Mouse (Mus musculus): ENCODE measurements around the gene Siva1.

Siva1 gene

DNA sequence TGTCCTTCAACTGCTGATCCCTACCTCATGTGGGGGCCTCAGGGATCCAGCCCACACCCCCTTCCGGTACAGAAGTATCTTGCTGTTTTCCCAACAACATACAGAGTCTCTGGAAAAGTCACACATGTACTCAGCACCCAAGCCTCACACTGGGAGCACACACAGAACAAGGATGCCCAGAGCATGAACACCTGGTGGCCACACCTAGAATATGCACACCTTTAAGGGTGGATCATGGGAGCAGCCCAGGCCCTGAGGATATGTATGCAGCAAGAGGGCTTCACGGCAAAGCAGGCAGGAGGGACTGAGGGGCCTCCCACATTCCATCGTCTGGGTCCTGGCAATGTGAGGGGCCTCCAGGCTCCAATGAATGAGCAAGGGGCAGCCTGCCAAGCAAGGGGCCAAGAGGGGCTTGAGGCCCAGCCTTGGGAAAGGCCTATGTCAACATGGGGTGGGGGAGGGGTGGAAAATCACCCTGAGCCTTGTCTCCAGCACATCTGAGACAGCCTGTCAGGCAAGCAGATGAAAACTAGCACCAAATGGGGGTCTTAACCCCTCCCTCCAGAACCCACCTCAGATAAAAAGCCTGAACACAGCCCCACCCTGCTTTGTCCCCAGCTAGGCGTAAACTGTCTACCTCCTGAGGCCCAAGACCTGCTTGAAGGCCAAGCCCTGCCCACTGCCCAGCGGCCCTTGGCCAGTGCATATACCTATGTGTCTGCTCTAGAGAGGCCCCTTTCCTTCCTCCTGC, 16.3 kb downstream of the Siva1 start:
- no peak for DNase-seq

DNA sequence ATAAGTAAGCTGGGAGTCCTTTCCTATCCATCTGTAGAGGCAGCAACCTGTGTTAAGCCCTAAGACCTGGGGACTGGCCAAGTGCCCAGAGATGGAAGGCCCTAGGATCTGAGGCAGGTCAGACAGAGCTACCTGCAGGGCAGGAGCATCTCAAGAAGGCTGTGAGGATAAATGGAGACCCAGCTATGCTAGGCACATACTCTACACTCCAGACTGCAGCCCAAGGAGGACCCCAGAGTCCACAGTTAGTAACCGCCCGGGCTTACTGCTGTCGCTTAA, 16.8 kb downstream of the Siva1 start:
- no peak for DNase-seq

DNA sequence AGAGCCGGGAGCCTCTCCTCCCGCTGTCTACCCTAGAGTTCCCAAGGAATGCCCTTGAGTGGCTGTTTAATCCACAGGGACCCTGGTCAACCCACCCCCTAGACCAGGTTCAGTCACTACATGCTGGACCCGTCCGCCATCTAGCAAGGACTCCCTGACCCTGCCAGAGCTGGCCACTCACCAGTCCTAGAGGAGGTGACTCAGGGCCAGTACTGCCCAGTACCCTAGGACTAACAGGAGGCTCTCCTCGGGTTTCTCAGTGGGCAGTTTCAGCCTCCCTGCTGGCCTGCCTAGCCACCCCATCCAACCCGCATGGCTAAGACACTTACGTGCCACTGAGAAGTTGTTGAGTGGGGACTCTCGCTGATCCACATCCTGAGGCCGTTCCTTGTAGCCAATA, 17.4 kb downstream of the Siva1 start:
- DNase-seq: no peak

DNA sequence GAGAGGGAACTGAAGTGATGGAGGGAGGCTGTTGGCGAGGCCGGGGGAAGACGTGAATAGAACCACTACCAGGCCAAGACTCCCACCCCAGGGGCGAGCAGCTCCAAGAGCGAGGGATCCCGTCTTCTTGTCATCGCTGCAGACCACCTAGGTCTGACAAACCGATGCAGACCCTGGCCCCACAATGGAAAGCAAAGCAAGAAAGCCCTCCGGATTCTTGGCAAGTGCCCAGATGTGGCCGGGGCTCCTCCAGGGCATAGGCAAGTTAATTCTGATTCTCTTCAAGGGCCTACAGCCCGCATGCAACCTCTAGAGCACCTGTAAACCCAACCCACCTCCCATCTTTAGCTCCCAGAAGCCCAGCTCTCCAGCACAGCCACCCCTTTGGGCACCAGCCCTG, 18.8 kb downstream of the Siva1 start:
- no peak for DNase-seq

DNA sequence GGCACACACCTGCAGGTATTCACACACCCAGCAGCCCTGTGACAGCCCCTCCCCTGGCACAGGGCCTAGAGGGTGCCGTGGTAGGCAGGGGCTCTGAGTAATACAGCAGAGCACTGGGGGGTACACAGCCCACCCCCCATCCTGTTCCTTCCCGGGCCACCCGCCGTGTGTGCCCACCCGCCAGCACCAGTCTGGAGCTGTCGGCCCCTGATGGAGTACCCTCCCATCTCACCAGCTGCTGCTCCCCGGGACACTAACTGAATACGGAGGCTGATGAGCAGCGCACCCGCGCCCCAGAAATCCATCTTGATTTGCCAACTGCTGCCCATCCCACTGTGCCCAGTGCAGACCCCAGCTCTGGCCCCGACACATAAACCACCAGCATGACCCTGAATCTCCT, 19.2 kb downstream of the Siva1 start:
- no peak for DNase-seq

DNA sequence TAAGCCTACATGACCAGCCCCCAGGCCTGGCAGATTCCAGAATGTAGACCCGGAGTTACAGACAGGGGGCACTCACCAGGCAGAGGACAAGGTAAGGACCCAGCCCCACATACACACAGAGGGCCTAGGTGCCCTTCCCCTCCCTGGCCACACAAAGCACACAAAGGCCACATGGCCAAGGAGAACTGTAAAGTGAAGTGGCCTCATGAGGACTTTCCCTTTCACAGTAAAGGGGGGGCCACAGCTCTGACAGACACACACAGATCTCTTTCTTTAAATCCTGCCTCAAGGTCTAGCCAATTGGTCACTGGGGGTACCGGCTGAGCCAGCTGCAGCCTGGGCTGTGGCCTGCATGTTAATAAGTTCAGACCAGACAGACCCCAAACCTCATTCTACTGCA, 19.6 kb downstream of the Siva1 start:
- DNase-seq: no peak

DNA sequence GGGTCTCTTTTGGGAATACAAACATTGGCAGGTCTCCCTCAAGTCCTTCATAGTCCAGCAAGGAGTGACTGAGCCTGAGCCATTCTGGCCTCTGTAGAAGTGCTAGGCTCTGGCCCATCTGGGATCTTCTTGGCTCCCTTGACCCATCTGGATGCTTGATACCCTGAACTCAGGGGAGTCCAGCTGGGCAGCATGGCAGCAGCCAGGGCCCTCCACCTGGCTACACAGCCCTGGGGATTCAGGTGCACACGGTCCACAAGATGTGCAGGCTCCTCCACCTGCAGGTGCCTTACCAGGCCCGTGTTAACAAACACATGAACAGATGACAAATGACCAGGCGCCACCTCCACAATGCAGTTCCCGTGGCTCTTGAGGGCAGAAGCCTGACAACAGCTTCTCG, 20.2 kb downstream of the Siva1 start:
- DNase-seq: no peak

DNA sequence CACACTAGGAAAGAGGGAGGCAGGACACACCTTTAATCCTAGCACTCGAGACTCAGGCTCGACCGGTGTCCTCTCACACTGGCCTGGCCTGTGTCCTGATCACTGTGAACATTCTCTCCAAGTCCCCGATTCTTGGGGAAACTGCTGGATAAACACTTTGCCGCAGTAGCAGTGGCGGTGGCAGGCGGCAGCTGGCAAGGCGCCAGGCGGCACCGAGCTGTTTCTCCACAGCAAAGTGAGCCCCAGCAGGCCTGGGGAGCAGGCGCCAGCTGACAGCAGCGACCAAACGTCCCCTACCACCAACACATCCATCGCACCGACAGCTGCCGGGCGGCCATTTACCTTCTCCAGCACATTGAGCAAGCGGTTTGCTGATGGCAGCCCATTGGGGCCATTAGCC, 21.0 kb downstream of the Siva1 start:
- DNase-seq: peak; percentile 85

DNA sequence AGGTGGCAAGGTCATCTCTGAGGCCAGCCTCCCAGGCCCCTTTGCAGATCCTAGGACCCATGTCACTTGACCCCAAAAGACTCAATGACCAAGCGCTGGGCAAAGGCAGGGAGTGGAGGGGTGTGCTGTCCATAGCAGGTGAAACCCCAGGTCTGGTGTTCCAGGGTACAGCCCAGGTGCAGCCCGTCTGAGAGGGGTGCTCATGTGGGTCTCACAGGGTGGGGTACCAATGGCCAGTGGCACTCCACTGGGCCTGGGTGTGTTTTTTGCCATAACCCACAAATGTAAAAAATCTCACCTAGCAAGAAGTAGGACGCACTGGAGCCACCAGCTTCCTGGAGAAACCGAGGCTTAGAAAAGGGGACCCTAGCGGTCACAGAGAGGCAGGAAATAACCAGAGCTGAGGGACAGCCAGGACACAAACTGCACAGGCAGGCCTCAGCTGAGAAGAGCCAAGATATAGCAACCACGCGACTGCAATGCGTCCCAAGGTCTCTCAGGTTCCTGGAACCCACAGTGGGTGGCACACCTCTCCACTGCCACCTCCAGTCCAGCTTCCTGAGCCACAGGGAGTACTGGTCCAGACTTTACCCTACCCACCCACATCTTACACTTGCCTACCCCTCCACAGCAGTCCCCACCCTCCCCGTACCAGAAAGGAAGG, 21.5 kb downstream of the Siva1 start:
- no peak for DNase-seq

DNA sequence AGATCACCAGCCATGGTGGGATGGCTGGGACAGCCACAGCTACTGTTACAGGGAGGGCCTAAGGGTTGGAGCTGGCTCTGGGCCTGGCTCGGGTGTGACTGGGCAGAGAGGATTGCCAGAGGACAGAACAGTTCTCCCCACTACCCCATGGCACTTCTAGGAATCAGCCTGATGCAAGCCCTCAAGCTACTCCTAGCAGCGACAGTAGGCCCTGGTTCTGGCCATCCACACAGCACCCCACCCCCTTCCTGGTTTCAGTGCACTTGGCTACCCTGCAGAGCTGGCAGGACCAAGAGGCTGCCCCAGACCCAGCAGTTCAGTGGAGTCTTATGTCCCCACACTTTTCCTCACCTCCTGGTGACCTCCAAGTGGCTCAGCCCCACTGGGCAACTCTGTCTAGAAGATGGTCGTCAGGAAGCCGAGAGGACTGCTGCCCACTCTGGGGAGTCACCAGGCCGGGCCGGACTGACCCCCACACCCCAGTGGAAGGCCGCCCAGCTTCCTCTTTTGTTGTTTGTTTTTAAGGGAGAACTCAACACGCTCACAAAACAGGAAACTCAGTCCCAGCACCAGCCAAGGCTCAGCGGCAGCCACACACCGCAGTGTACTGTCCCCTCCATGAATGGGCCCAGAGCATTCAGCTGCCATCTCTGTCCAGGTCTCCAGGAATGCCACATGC, 23.3 kb downstream of the Siva1 start:
- peak; percentile 67 for DNase-seq

DNA sequence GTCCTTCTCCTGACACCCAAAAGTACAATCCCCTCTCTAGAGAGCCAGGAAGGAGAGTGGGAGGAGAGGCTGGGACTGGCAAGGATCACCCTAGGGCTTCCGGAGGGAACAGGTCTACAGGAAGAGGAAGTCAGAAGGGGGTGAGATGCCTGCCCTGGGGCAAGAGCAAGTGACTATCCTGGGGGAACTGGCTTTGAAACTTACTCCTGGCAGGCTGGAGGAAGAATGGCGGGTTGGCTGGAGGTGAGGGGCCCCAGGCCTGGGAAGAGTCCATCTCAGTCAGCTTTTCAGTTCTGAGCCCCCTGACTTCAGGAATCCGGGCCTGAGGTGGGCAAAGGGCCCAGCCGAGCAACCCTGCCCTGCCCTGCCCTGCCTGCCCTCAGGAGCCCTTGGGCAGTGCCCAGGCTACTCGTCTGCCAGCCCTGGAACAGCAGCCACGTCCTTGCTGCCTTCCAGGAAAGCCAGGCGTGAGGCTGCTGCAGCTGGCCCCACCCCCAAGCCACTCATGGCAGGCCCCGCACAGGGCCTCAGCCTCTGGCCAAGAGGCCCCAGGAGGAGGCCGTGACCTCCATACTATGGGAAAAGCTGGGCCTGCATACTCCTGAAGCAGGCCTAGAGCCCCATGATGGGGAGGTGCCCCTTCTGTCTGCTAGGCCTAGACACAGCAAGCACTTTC, 26.4 kb downstream of the Siva1 start:
- peak; percentile 50 for DNase-seq

DNA sequence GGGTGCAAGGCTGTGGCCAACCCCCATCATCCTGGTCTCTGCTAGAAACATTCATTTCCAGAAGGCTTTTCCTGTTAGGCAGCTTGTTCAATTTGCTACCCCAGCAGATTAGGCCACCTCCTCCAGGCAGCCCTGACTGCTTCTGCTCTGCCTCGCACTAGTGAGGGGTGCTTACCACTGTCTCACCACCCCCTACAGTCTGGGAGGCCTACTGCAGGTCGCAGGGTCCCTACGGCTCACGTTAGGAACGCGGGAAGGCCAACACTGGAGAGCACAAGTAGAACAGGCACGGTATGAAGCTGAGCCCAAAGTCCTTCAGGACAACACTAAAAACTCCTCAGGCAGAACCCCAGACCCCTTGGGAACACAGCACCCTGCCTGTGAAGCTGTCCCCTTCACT, 27.4 kb downstream of the Siva1 start:
- DNase-seq: no peak

DNA sequence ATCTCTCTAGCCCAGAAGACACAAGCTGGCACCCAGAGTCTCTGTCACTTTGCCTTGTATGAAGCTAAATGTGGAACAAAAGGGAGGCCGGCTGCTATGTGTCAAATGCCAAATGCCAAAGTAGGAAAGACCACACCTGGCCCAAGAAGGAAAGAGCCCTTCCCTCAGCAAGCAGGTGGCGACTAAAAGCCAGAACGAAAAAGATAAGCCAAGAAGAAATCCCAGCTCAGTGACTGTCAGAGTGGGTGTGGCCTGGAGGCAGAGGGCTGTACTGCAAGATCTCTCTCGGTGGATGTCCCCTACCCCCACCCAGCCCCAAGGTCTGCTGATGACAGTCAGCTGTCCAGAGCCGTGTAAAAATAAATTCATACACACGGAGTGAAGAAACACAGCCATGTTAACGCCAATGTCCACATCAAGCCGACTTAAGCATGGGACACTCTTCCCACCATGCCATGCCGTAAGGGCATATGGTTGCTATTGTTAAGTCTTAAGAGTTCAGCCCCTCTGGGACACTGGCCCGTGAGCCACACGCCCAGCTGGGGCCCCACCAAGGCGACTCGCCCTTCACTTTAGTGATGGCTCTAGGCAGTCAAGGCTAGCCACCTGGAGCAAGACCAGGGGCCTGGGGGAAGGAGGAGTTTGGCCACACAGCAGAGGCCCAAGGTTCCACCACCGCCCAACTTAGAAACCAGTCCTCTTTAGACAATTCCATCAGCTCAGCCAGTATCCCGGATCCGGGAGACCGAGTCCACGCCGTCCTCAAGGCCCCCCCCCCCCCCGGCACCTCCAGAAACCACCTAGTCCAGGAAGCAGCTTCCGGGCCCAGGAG, 28.5 kb downstream of the Siva1 start:
- no peak for DNase-seq

DNA sequence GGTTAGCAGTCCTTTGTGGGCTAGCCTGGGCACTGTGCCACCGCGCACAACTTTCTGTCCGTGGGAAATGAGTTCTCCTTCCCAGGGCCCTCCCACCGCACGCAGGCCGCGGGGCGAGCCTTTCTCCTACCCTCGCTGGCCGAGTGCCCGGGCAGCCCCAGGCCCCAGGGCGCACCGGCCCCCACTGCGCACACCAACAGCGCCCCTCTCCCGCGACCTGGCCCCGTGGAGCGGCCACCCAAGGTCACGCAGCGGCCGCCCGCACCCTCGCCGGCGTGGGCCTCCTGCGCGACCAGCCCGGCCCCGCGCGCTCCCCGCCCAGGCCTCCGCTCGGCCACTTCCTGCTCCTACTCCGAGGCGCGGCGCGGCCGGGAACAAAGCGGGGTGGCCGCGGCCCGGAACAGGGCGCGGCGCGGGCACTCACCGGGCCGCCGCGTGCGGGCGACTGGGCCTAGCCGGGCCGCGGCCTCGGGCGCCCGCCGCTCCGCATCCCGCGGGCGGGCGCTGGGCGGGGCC, 29.2 kb downstream of the Siva1 start:
- peak; percentile 46 for DNase-seq

DNA sequence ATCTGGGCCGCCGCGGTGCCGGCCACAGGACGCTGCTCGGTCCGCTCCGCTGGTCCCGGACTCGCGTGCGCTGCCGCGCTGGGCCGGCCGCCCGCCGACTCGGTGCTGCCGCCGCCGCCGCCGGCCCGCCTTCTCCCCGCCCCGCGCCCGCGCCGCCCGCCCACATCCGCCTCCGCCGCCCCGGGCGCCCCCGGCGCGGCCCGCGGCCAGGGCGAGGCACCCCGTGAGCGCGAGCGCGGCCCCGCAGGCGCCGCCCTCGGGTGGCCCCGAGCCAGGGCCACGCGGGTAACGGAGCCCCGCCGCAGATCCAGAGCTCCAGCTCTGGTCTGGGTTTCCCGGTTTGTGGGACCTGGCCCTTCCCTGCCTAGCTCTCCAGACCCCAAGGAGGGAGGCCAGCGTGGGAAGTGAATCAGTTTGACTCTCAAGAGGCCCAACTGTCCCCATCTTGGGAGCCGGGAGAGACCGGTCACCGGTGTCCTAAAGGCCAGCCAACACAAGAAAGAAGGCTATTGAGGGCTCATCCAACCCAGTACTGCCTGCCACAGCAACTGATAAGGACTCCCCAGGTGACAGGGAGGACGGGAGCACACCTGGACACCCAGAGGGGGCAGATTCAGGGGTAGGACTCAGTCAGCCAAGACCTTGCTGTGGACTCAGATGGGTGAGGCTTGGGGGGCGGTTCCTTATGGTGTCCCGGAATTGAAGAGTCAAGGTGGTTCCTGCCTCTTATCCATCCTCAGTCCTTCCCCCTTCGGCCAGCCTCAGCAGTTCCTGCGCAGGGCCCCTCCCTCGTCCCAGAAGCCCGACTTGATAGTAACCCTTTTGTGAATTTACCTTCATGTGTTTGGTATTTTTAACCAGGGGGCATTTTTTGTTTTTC, 29.9 kb downstream of the Siva1 start, which contains the start of gene Akt1:
Gene Akt1 (minus strand): TSS at position 753 of the 880 bp plus-strand sequence.
- DNase-seq: peak; percentile 72

DNA sequence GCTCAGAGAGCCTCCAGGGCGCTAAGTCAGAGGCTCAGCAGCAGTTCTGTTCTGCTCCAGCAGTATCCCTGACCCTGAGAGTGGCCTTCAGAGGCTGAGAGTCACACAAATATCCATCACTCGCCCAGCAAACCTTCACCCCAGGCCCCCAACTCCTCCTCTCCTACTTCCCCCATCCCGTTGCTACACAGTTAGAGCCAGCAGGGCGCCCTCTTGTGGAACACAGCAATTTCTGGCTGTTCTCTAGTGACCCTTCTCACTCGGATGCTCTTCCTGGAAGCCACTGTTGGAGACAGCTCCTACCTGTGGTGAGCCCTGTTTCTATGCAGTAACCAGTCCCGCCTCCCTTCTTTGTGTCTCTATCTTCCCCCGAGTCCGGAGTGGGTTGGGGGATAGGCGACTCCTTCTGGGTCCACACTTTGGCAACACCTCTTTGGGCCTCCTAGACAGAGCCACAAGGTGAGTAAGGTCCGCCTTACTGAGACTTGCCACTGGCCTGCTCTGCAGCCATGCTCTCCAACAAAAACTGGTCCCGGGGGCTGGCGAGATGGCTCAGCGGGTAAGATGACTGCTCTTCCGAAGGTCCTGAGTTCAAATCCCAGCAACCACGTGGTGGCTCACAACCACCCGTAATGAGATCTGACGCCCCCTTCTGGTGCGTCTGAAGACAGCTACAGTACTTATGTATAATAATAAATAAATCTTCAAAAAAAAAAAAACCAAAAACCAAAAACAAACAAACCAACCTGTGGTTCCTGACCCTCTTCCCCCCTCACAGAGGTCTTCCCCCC, 31.0 kb downstream of the Siva1 start:
- peak; percentile 93 for DNase-seq

DNA sequence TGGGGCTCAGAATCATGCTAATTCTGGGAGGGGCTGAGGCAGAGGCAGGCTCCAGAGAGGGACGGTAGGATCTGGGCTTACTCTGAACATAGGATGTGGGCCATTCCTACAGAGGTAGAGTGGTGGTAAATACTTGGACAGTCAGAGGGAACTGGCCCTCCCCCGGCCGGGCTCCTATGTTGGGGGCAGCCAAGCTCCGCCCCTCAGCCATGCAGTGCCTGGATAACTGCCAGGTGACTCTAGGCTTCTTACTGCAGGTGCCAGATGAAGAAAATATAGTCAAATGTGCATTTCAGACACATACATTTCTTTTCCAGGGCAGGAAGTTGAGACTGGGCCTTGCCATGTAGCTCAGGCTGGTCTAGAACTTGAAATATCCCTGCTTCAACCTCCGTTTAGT, 32.6 kb downstream of the Siva1 start:
- DNase-seq: no peak

DNA sequence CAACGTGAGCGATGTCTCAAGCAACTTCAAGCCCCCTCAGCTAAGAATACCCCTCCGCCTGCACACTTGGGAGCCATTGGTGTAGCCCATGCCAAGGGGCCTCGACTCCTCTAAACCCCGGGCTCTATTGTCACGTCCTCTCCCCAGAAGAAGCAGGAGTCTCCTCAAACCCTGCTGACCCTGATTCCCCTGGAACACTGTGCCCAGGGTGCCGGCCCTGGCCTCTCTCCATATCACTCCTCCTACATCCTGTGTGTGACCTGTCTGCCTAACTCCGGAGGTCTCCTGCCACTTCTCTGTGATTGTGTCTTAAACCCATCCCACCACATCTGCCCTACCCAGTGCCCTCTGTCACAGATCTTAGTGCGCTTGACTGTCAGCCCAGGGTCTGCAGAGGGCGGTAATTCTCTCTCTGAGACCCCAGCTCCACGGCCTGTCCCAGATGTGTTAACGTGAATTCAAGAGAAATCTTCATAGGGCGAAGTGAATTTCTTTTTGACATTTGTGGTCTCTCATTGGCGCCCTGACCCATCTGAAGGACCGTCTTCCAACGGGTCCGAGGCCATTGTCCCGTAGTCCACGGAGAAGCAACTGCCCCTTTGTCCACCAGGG, 33.6 kb downstream of the Siva1 start:
- DNase-seq: no peak

DNA sequence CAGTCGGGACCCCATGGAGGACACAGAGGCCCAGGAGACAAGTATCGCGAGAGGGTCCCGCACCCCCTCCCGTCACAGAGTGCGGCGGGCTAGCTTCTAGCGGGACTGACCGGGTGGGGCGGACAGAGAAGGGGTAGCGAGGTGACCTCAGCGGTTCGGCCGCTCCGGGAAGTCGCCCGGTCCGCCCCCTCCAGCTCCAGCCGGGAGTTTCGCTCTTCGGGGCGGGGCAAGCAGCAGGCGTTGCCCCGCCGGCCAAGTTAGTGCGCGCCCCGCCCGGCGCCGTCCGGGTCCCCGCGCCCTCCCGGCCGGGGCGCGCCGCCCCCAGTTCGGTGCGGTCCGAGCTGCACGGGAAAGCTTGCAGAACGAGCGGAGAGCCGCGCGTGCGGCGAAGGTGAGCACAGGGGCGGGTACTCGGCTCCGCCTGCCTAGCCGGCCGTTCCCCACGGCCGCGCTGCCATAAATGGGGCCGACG, 34.1 kb downstream of the Siva1 start, which contains the start of gene Zbtb42:
Gene Zbtb42 (plus strand): TSS at position 274 of the 472 bp plus-strand sequence.
- peak; percentile 83 for DNase-seq
